Mouse (Mus musculus): ENCODE data around the gene Gm28043. TPM values are rescaled to one million over a fixed set of nuclear protein-coding genes. Genes with fewer than 3 reads are reported as not detected.

Gm28043 gene
- polyA plus RNA-seq, 1 experiment from 2014 or later = 2.2 TPM

DNA sequence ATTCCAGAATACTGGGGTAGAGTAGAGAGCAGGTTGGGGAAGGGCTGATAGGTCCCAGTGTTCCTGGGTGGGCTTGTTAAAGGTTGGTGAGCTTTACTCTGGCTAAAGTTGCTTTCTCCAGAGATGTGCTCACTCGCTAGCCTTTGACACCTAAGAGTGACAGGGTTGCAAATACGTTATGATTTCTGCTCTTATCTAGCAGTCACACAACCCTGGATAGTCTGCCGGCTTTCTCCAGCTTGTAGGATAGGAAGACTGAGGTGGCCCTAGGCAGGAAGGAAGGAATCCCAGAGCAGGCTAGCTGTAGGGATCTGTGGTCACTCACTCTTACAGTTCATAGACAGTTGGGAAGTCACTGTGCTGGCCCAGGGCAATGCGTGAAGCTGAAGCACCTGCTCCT is 69.6 kb downstream of the Gm28043 start:
- H3K4me2 ChIP-seq = no peak overlapping the region
- no peaks in the 10 kb centered on the region for H3K9me3 ChIP-seq
- peaks cover 23% of the 10 kb centered on the region for H3K36me3 ChIP-seq (replicated peaks)
- 92% methylated on average over 4 of the region's 4 CpGs for WGBS
- ATAC-seq (replicated peaks) = no peak
- peaks cover 11% of the 10 kb centered on the region; the same call in 1 of the 2 replicates for H3K4me1 ChIP-seq
- no peak overlapping the region for H3K9ac ChIP-seq
- no peak overlapping the region for H3K4me3 ChIP-seq
- no peak overlapping the region for H3K27ac ChIP-seq
- no peaks in the 10 kb centered on the region for H3K27me3 ChIP-seq (replicated peaks)

- Histone ChIP-seq H3K27me3 (replicated peaks) (no peaks in the 10 kb centered on the region), H3K4me2 (no peak overlapping the region), H3K4me1 (no peaks in the 10 kb centered on the region), H3K27ac (no peak overlapping the region), H3K9ac (no peak overlapping the region), H3K4me3 (no peak overlapping the region), H3K36me3 (replicated peaks) (peaks cover 33% of the 10 kb centered on the region), H3K9me3 (no peaks in the 10 kb centered on the region)
- ATAC-seq (replicated peaks) = no peak
- 96% methylated on average over 5 of the region's 5 CpGs for WGBS
Measured at GRCm38 (mm10) chr17:29686771-29687170, 72.1 kb downstream of the Gm28043 start.

GRCm38 (mm10) chr17:29687373-29687772 is 72.7 kb downstream of the Gm28043 start:
- H3K9ac ChIP-seq = no peak overlapping the region
- H3K4me2 ChIP-seq = no peak overlapping the region
- 73% methylated on average over 6 of the region's 6 CpGs for WGBS
- no peaks in the 10 kb centered on the region for H3K9me3 ChIP-seq
- no peaks in the 10 kb centered on the region for H3K27me3 ChIP-seq (replicated peaks)
- no peak overlapping the region for H3K4me3 ChIP-seq
- no peaks in the 10 kb centered on the region for H3K4me1 ChIP-seq
- H3K36me3 ChIP-seq (replicated peaks) = peaks cover 29% of the 10 kb centered on the region
- H3K27ac ChIP-seq = no peak overlapping the region
- no peak for ATAC-seq (replicated peaks)

GRCm38 (mm10) chr17:29688610-29689009 is 73.9 kb downstream of the Gm28043 start:
- H3K27ac ChIP-seq = no peak overlapping the region
- H3K4me1 ChIP-seq = no peaks in the 10 kb centered on the region
- 95% methylated on average over 10 of the region's 10 CpGs for WGBS
- H3K9ac ChIP-seq = no peak overlapping the region
- no peaks in the 10 kb centered on the region for H3K9me3 ChIP-seq
- ATAC-seq (replicated peaks) = no peak
- no peak overlapping the region for H3K4me2 ChIP-seq
- H3K27me3 ChIP-seq (replicated peaks) = no peaks in the 10 kb centered on the region
- peaks cover 23% of the 10 kb centered on the region for H3K36me3 ChIP-seq (replicated peaks)
- H3K4me3 ChIP-seq = no peak overlapping the region

- Histone ChIP-seq H3K36me3 (replicated peaks) (peaks cover 23% of the 10 kb centered on the region; the same call in 1 of the 2 replicates), H3K9ac (no peak overlapping the region), H3K27ac (no peak overlapping the region), H3K9me3 (no peaks in the 10 kb centered on the region), H3K4me3 (no peak overlapping the region), H3K4me2 (no peak overlapping the region), H3K27me3 (replicated peaks) (no peaks in the 10 kb centered on the region), H3K4me1 (no peaks in the 10 kb centered on the region)
- no peak for ATAC-seq (replicated peaks)
- WGBS = 86% methylated on average over 6 of the region's 6 CpGs
Measured at GRCm38 (mm10) chr17:29690257-29690656, 75.6 kb downstream of the Gm28043 start.

GRCm38 (mm10) chr17:29692827-29693226 is 78.2 kb downstream of the Gm28043 start:
- Histone ChIP-seq H3K9me3 (no peaks in the 10 kb centered on the region), H3K27ac (no peak overlapping the region), H3K4me1 (no peaks in the 10 kb centered on the region), H3K4me3 (no peak overlapping the region), H3K36me3 (replicated peaks) (peaks cover 35% of the 10 kb centered on the region; the same call in 1 of the 2 replicates), H3K4me2 (no peak overlapping the region), H3K9ac (no peak overlapping the region), H3K27me3 (replicated peaks) (no peaks in the 10 kb centered on the region)
- no peak for ATAC-seq (replicated peaks)
- 92% methylated on average over 2 of the region's 2 CpGs for WGBS

DNA sequence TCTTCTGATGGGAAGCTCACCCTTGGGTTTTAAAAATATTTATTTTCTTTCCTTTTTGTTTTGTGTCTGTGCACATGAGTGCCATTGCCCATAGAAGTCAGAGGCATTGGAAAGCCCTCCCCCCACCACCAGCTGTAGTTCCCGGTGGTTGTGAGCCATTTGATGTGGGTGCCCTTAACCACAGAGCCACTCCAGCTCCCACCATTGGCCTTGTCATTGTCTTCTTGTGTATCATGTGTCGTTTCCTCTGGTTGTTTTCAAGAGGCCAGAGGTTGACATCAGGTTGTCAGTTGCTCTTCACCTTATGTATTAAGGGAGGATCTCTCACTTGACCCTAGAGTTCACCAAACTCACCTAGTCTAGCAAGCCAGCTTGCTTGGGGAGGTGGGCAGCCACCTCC is 78.9 kb downstream of the Gm28043 start:
- Histone ChIP-seq H3K4me1 (no peaks in the 10 kb centered on the region), H3K9ac (no peak overlapping the region), H3K27me3 (replicated peaks) (no peaks in the 10 kb centered on the region), H3K4me3 (no peak overlapping the region), H3K4me2 (no peak overlapping the region), H3K9me3 (no peaks in the 10 kb centered on the region), H3K27ac (no peak overlapping the region), H3K36me3 (replicated peaks) (peaks cover 36% of the 10 kb centered on the region; the same call in 1 of the 2 replicates)
- 79% methylated on average over 2 of the region's 2 CpGs for WGBS
- no peak for ATAC-seq (replicated peaks)

GRCm38 (mm10) chr17:29694516-29694915 is 79.8 kb downstream of the Gm28043 start:
- Histone ChIP-seq H3K27ac (no peak overlapping the region), H3K4me1 (no peaks in the 10 kb centered on the region), H3K4me2 (no peak overlapping the region), H3K36me3 (replicated peaks) (peaks cover 40% of the 10 kb centered on the region), H3K27me3 (replicated peaks) (no peaks in the 10 kb centered on the region), H3K9me3 (no peaks in the 10 kb centered on the region), H3K9ac (no peak overlapping the region), H3K4me3 (no peak overlapping the region)
- WGBS = 82% methylated on average over 4 of the region's 4 CpGs
- no peak for ATAC-seq (replicated peaks)

- WGBS = 97% methylated on average over 8 of the region's 8 CpGs
- Histone ChIP-seq H3K27ac (no peak overlapping the region), H3K9ac (no peak overlapping the region), H3K36me3 (replicated peaks) (peaks cover 24% of the 10 kb centered on the region), H3K27me3 (replicated peaks) (no peaks in the 10 kb centered on the region), H3K4me2 (no peak overlapping the region), H3K9me3 (no peaks in the 10 kb centered on the region), H3K4me1 (no peaks in the 10 kb centered on the region), H3K4me3 (no peak overlapping the region)
- ATAC-seq (replicated peaks) = no peak
Measured at GRCm38 (mm10) chr17:29696940-29697339, 82.3 kb downstream of the Gm28043 start.

DNA sequence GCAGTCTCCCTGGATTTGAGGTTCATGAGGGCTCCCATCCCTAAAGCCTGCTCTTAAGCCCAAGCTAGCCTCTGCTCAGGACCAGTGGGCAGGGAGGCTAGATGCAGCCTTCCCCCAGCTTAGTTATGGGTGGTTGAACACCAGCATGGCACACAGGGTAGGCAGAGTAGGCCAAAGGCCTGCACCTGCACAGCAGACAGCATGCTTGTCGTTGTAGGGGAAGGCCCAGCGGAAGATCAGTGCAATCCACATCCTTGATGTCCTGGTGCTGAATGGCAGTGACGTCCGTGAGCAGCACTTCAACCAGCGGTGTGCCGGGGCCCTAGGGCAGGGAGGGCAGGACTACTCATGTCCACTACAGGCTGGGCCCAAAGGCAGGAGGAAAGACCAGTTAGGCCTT is 83.7 kb downstream of the Gm28043 start:
- no peaks in the 10 kb centered on the region for H3K9me3 ChIP-seq
- H3K4me3 ChIP-seq = no peak overlapping the region
- peaks cover 24% of the 10 kb centered on the region for H3K36me3 ChIP-seq (replicated peaks)
- H3K27me3 ChIP-seq (replicated peaks) = no peaks in the 10 kb centered on the region
- H3K9ac ChIP-seq = no peak overlapping the region
- ATAC-seq (replicated peaks) = no peak
- H3K4me1 ChIP-seq = peaks cover 8% of the 10 kb centered on the region; the same call in 1 of the 2 replicates
- H3K27ac ChIP-seq = no peak overlapping the region
- WGBS = 83% methylated on average over 6 of the region's 6 CpGs
- H3K4me2 ChIP-seq = no peak overlapping the region

DNA sequence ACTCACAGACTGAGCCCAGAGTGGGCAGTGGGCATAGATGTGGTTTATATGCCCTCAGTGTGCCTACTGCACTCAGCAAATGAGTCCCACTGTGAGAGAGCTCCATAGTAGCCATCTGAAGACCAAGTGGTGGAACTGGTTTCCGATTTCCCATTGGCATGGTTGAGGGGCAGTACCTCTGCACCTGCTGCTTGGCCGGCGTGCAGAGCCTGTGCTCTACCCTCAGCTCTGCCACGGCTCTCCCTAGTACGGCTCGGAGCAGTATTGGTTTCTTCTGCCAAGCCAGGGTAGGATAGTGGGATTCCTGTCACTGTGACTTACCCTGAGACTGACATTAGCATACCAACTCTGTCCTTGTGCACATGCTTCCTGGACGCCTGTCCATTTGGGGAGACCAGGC is 85.9 kb downstream of the Gm28043 start:
- 93% methylated on average over 7 of the region's 7 CpGs for WGBS
- no peak for ATAC-seq (replicated peaks)
- Histone ChIP-seq H3K36me3 (replicated peaks) (peaks cover 21% of the 10 kb centered on the region), H3K9me3 (no peaks in the 10 kb centered on the region), H3K4me2 (no peak overlapping the region), H3K4me1 (peaks cover 12% of the 10 kb centered on the region), H3K27ac (no peak overlapping the region), H3K4me3 (no peak overlapping the region), H3K27me3 (replicated peaks) (no peaks in the 10 kb centered on the region), H3K9ac (no peak overlapping the region)

DNA sequence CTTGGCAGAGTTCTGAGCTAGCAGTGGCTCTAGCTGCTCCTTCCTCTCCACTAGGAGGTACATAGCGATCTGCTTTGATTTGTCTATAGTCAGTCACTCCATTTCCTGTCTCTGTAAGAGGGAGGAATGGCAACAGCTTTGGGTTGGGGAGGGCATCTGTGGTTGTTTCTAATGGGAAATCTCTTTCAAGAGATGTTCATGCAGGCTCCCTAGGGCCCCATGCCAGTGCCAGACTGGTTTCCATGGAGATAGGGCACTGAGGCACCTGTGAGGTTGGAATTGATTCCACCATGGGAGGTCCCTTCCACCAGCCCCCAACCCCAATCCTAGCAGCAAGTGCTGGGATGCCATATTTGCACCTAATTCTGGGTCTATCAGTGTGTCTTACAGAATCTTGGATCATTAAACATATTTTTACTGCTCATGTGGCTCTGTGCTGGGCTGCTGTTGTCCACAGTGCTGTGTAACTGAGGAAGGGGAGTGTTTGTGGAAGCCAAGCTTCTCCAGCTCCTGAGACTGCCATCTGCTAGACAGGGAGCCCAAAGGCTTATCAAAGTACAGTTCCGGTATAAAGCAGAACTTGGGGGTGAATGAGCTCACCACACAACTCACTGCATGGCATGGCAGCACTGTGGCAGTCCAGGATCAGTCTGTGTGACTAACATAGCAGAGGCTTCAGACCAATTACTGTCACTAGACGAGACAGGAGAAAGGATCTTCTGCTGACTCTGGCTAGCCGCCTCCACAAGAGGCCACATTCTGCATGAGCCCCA is 88.4 kb downstream of the Gm28043 start:
- Histone ChIP-seq H3K36me3 (replicated peaks) (peaks cover 6% of the 10 kb centered on the region), H3K9ac (no peak overlapping the region), H3K27ac (peak overlapping the region; percentile 22; the same call in 1 of the 2 replicates), H3K27me3 (replicated peaks) (no peaks in the 10 kb centered on the region), H3K4me2 (no peak overlapping the region), H3K4me3 (no peak overlapping the region), H3K4me1 (peaks cover 31% of the 10 kb centered on the region), H3K9me3 (no peaks in the 10 kb centered on the region)
- 67% methylated on average over 4 of the region's 4 CpGs for WGBS
- ATAC-seq (replicated peaks) = no peak

- H3K36me3 ChIP-seq (replicated peaks) = 0 out of 2 replicates have a peak, but pooled peaks cover 3% of the 10 kb centered on the region
- no peak overlapping the region for H3K27ac ChIP-seq
- WGBS = 22% methylated on average over 3 of the region's 3 CpGs
- ATAC-seq (replicated peaks) = peak; percentile 69; the same call in 1 of the 2 replicates
- H3K4me3 ChIP-seq = no peak overlapping the region
- H3K9me3 ChIP-seq = no peaks in the 10 kb centered on the region
- H3K9ac ChIP-seq = no peak overlapping the region
- H3K27me3 ChIP-seq (replicated peaks) = no peaks in the 10 kb centered on the region
- no peak overlapping the region for H3K4me2 ChIP-seq
- H3K4me1 ChIP-seq = peaks cover 48% of the 10 kb centered on the region
Measured at GRCm38 (mm10) chr17:29704781-29705180, 90.1 kb downstream of the Gm28043 start.

Measured in midbrain, embryonic 15.5 days (tissue).